Mouse (Mus musculus) liver, adult 2 months (tissue): ENCODE measurements around the gene Frmpd3.

Experiments used
- CTCF ChIP-seq: fragments of 200-500 bp; IDR thresholded peaks from 2 replicates; pipeline ENCODE4 v1.5.1; 2011; ENCODE audit warnings: low read depth, low read length, control low read depth
- POLR2A ChIP-seq: fragments of 200-500 bp; IDR thresholded peaks from 2 replicates; pipeline ENCODE4 v1.6.1; 2011; ENCODE audit warnings: low read length, control low read depth; ENCODE audit not compliant: insufficient read depth; ENCODE audit errors: extremely low read depth

DNA sequence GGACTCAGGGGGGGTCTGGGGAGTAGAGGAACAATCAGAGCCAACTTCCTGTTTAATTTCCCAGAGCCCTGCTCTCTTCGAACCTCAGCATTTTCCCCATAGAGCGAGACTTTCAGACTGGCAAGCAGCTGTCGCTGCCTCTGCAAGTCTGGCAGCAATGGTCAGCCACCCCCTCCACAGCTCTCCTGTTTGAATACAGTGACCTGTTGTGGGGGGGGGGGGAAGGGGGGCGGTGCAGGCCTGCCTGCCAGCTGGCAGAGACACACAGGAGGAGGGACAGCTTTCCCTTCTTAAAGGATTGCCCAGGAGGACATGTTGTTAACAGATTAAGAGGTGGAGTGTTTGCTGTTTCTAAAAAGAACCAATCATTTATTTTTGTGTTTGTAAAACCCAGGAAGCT lies 64.0 kb downstream of the Frmpd3 start:
- TF ChIP-seq POLR2A = no peak
- TF ChIP-seq CTCF = no peak
